Mouse (Mus musculus) embryonic facial prominence, embryonic 12.5 days (tissue): Measurements from ENCODE around the gene Atpaf1. TPM values are rescaled to one million over a fixed set of nuclear protein-coding genes. Genes with fewer than 3 reads are reported as not detected.

ENCODE experiments used
- ATAC-seq: fragments of 200-750 bp; cut with Nextera tagmentation; 2 replicates; pipeline ENCODE4 v1.8.0; 2017; ENCODE audit not compliant: insufficient number of reproducible peaks, insufficient read depth, low FRiP score, low TSS enrichment
- H3K27ac ChIP-seq: fragments of 300-500 bp; sonication (generic); 2 replicates; pipeline ENCODE4 v1.5.1; 2016; ENCODE audit warnings: mild to moderate bottlenecking
- H3K27me3 ChIP-seq: fragments of 300-500 bp; sonication (generic); 2 replicates; pipeline ENCODE4 v1.6.1; 2016; ENCODE audit warnings: mild to moderate bottlenecking, moderate library complexity
- H3K36me3 ChIP-seq: fragments of 300-500 bp; sonication (generic); 2 replicates; pipeline ENCODE4 v1.6.1; 2016; ENCODE audit warnings: mild to moderate bottlenecking
- H3K4me1 ChIP-seq: fragments of 300-500 bp; sonication (generic); 2 replicates; pipeline ENCODE4 v1.6.1; 2016
- H3K4me2 ChIP-seq: fragments of 300-500 bp; sonication (generic); replicated peaks from 2 replicates; pipeline ENCODE4 v1.6.1; 2016; ENCODE audit warnings: mild to moderate bottlenecking, moderate library complexity
- H3K4me3 ChIP-seq: fragments of 300-500 bp; sonication (generic); 2 replicates; pipeline ENCODE4 v1.5.1; 2016; ENCODE audit warnings: mild to moderate bottlenecking
- H3K9ac ChIP-seq: fragments of 300-500 bp; sonication (generic); 2 replicates; pipeline ENCODE4 v1.6.1; 2016; ENCODE audit warnings: mild to moderate bottlenecking, moderate library complexity
- H3K9me3 ChIP-seq: fragments of 300-500 bp; sonication (generic); 2 replicates; pipeline ENCODE4 v1.6.1; 2016; ENCODE audit warnings: mild to moderate bottlenecking, moderate library complexity
- WGBS: fragments of 180-500 bp; shearing (Covaris S2); methylation state at CpG from one replicate; pipeline ENCODE4 v1.1.7; 2016; 5-methylcytosine and 5-hydroxymethylcytosine counted together
- polyA plus RNA-seq: library from polyadenylated mRNA; unstranded; fragments of >200 nt; fragmentation: Nextera tagmentation; extraction: Ambion mirVana; gene quantifications from 2 replicates; pipeline ENCODE4 v1.2.1, GENCODE M21; 2016

Gene Atpaf1
- polyA plus RNA-seq, 1 experiment from 2014 or later, result 58.4 TPM

GRCm38 (mm10) chr4:115850111-115850510 lies 65.5 kb downstream of the Atpaf1 start:
- H3K27me3 ChIP-seq, result no peaks in the 10 kb centered on the region

GRCm38 (mm10) chr4:115850631-115851030 lies 66.0 kb downstream of the Atpaf1 start:
- Histone ChIP-seq H3K9ac (no peak overlapping the region), H3K27me3 (no peaks in the 10 kb centered on the region), H3K4me3 (no peak overlapping the region), H3K36me3 (peaks cover 16% of the 10 kb centered on the region), H3K4me2 (no peak overlapping the region), H3K27ac (no peak overlapping the region), H3K4me1 (peaks cover 6% of the 10 kb centered on the region; the same call in 1 of the 2 replicates), H3K9me3 (no peaks in the 10 kb centered on the region)
- 53% methylated on average over 2 of the region's 2 CpGs for WGBS
- no peak for ATAC-seq

More at GRCm38 (mm10) chr4:115850111-115850510, 65.5 kb downstream of the Atpaf1 start:
- H3K4me3 ChIP-seq, result no peak overlapping the region
- H3K9me3 ChIP-seq, result no peaks in the 10 kb centered on the region
- H3K27ac ChIP-seq, result no peak overlapping the region
- H3K9ac ChIP-seq, result no peak overlapping the region
- no peak overlapping the region for H3K4me2 ChIP-seq
- H3K4me1 ChIP-seq, result peaks cover 3% of the 10 kb centered on the region; the same call in 1 of the 2 replicates
- 71% methylated on average over 2 of the region's 2 CpGs for WGBS
- ATAC-seq, result no peak
- H3K36me3 ChIP-seq, result peaks cover 16% of the 10 kb centered on the region

DNA sequence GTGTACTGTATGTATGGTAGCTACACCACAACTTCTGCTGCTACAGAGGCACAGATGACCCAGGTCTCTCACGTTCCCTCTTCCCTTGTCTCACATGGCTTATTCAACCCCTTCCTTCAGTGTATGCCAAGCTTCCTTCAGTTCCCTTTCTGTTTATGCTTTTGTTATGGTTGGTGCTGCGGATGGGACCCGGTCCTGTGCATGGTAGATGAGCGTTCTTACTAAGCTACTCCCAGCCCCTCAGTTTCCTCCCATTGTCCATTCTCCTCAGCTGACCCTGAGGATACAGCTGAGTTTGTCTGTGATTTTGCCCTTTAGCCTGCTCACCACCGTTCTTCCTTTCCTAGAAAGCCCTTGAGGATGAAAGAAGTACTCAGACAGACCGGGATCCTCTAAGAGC lies 67.0 kb downstream of the Atpaf1 start:
- Histone ChIP-seq H3K4me1 (peaks cover 6% of the 10 kb centered on the region; the same call in 1 of the 2 replicates), H3K4me2 (no peak overlapping the region), H3K9ac (no peak overlapping the region), H3K27me3 (no peaks in the 10 kb centered on the region), H3K27ac (no peak overlapping the region), H3K9me3 (no peaks in the 10 kb centered on the region), H3K36me3 (peaks cover 16% of the 10 kb centered on the region), H3K4me3 (no peak overlapping the region)
- no peak for ATAC-seq
- 81% methylated on average over 6 of the region's 6 CpGs for WGBS

DNA sequence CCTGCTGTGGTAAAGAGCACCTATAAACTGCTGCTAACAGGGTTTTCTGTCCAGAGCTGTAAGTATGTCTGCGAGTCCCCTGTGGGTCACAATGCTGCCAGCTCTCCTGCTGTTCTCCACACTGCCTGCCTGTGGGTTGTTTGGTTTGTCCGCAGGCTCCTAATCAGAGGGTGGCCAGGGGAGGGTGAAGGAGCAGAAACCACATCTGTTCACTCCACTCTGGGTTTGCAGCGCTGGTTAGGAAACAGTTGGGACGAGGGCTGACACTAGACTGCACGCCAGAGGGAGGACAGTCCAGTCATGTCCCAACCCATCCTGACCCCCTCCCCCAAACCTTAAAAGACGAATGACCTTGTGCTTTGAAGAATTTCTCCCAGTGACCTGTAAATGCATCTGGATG lies 70.5 kb downstream of the Atpaf1 start:
- ATAC-seq, result no peak
- Histone ChIP-seq H3K27ac (no peak overlapping the region), H3K4me1 (peaks cover 6% of the 10 kb centered on the region; the same call in 1 of the 2 replicates), H3K9ac (no peak overlapping the region), H3K4me2 (no peak overlapping the region), H3K36me3 (peaks cover 30% of the 10 kb centered on the region), H3K4me3 (no peak overlapping the region), H3K27me3 (no peaks in the 10 kb centered on the region), H3K9me3 (no peaks in the 10 kb centered on the region)
- 45% methylated on average over 6 of the region's 6 CpGs for WGBS

DNA sequence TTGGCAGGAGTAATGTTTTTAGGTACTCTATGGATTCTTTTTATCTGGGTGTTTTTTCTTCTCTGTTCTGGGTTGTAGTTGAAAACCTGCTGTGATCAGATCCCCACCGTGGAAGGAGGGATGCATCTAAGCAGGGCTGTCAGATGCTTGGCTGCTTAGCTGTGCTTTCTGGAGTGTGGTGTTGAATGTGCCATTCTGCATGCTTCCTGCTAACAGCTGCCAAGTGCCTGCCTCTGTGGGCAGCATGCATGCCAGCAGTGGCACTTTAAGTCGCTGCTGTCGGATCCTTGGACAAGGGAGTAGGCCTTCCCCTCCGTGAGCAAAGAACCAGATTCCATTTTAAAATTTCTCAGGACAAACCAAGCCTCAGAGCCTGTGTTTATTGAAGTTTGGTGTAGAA lies 71.0 kb downstream of the Atpaf1 start:
- ATAC-seq, result no peak
- Histone ChIP-seq H3K27ac (no peak overlapping the region), H3K4me1 (peaks cover 6% of the 10 kb centered on the region; the same call in 1 of the 2 replicates), H3K4me2 (no peak overlapping the region), H3K4me3 (no peak overlapping the region), H3K9me3 (no peaks in the 10 kb centered on the region), H3K27me3 (no peaks in the 10 kb centered on the region), H3K9ac (no peak overlapping the region), H3K36me3 (peaks cover 34% of the 10 kb centered on the region; the same call in 1 of the 2 replicates)
- WGBS, result 71% methylated on average over 4 of the region's 4 CpGs

DNA sequence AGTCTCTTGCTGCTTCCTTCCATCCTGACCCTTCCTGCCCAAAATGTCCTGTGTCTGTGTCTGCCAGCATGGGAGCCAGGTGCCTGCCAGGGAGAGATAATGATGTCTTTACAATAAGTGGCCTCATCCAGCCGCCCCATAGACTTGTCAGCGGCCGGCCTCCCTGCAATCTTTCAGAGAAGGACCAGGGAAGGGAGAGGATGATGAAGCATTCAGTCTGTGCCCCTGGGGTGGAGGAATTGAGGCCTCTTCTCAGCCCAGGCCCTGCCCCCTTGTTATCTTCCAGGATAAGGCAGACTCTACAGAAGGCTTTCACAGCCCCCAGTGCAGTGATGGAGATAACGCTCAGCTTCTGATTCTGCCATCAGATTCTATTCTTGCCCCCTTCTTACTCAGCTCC lies 71.7 kb downstream of the Atpaf1 start:
- Histone ChIP-seq H3K4me2 (no peak overlapping the region), H3K27me3 (no peaks in the 10 kb centered on the region), H3K4me3 (no peak overlapping the region), H3K9me3 (no peaks in the 10 kb centered on the region), H3K4me1 (peaks cover 6% of the 10 kb centered on the region; the same call in 1 of the 2 replicates), H3K36me3 (peaks cover 37% of the 10 kb centered on the region; the same call in 1 of the 2 replicates), H3K9ac (no peak overlapping the region), H3K27ac (no peak overlapping the region)
- ATAC-seq, result no peak
- 73% methylated on average over 4 of the region's 4 CpGs for WGBS

- Histone ChIP-seq H3K9ac (no peak overlapping the region), H3K36me3 (peaks cover 29% of the 10 kb centered on the region; the same call in 1 of the 2 replicates), H3K4me2 (no peak overlapping the region), H3K4me3 (no peak overlapping the region), H3K27me3 (no peaks in the 10 kb centered on the region), H3K9me3 (no peaks in the 10 kb centered on the region), H3K27ac (no peak overlapping the region), H3K4me1 (peaks cover 6% of the 10 kb centered on the region; the same call in 1 of the 2 replicates)
- WGBS, result 86% methylated on average over 9 of the region's 9 CpGs
- ATAC-seq, result no peak
Measured at GRCm38 (mm10) chr4:115857293-115857883, 72.8 kb downstream of the Atpaf1 start.

DNA sequence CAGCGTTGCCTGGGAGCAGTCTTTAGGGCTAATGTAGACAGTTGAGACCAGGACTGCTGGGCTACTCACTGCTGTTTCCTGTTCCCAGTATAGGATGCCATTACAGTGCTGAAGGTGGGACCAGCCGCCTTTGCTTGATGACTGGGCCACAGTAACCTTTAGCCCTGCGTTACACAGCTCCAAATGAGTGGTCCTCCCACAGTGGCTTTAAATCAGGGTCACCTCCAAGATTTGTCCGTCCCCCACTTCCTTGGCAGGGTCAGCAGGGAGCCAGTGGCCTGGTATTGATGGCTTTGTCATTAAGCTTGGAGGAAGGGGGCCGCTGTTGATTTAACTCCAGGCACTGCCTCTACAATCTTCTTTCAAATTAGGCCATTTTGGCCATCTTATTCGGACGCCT lies 78.7 kb downstream of the Atpaf1 start:
- Histone ChIP-seq H3K27ac (no peak overlapping the region), H3K9me3 (no peaks in the 10 kb centered on the region), H3K27me3 (no peaks in the 10 kb centered on the region), H3K4me2 (no peak overlapping the region), H3K9ac (no peak overlapping the region), H3K36me3 (peaks cover 19% of the 10 kb centered on the region), H3K4me1 (peaks cover 5% of the 10 kb centered on the region; the same call in 1 of the 2 replicates), H3K4me3 (no peak overlapping the region)
- ATAC-seq, result no peak
- 59% methylated on average over 7 of the region's 7 CpGs for WGBS

DNA sequence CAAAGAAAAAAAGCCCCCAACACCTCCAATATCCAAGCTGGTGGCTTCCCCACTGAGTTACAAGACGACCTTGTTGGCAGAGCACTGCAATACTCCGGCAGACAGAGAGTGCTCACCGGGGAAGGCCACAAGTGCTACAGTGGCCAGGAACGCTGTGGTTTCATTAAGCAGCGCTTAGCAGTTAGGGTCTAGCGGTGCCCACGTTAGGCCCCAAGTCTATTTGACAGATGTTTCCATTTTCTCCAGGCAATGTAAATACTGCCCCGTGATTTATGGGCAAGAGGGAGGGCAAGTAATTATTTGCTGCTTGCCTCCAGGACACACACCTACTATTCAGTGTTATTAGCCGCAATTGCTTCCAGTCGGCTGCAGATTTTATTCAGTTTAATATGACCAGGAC lies 79.3 kb downstream of the Atpaf1 start:
- H3K36me3 ChIP-seq, result peaks cover 19% of the 10 kb centered on the region
- no peak for ATAC-seq
- H3K4me2 ChIP-seq, result no peak overlapping the region
- no peak overlapping the region for H3K27ac ChIP-seq
- no peaks in the 10 kb centered on the region for H3K9me3 ChIP-seq
- no peak overlapping the region for H3K9ac ChIP-seq
- no peaks in the 10 kb centered on the region for H3K27me3 ChIP-seq
- 39% methylated on average over 10 of the region's 10 CpGs for WGBS
- peaks cover 5% of the 10 kb centered on the region; the same call in 1 of the 2 replicates for H3K4me1 ChIP-seq
- no peak overlapping the region for H3K4me3 ChIP-seq

Other genes starting within 250 kb of the Atpaf1 start
- gene Cyp4a31, start 221.2 kb upstream of the Atpaf1 start, polyA plus RNA-seq, result not detected in 2 replicates
- gene Cyp4a32, start 183.8 kb upstream of the Atpaf1 start, polyA plus RNA-seq, result not detected in 2 replicates
- gene Cyp4b1, start 137.1 kb upstream of the Atpaf1 start, polyA plus RNA-seq, result 0.22 TPM in 1 of 2 replicates, not detected in the other
- gene Efcab14, start 47.1 kb upstream of the Atpaf1 start, polyA plus RNA-seq, result 32.5 and 34.1 TPM in 2 replicates
- gene Tex38, start 3.8 kb upstream of the Atpaf1 start, polyA plus RNA-seq, result 0.42 TPM in 1 of 2 replicates, not detected in the other
- 9.1 and 9.7 TPM in 2 replicates for gene Mob3c, start 43.3 kb downstream of the Atpaf1 start, polyA plus RNA-seq
- 26.5 and 28.0 TPM in 2 replicates for gene Mknk1, start 54.4 kb downstream of the Atpaf1 start, polyA plus RNA-seq
- gene Kncn, start 99.6 kb downstream of the Atpaf1 start, polyA plus RNA-seq, result not detected in 2 replicates
- not detected in 2 replicates for gene 6430628N08Rik, start 105.9 kb downstream of the Atpaf1 start, polyA plus RNA-seq
- 1.3 and 1.4 TPM in 2 replicates for gene Dmbx1, start 155.1 kb downstream of the Atpaf1 start, polyA plus RNA-seq
- gene Faah, start 233.1 kb downstream of the Atpaf1 start, polyA plus RNA-seq, result 2.8 and 3.3 TPM in 2 replicates